Mouse (Mus musculus): ENCODE data around the gene Itpkc.

DNA sequence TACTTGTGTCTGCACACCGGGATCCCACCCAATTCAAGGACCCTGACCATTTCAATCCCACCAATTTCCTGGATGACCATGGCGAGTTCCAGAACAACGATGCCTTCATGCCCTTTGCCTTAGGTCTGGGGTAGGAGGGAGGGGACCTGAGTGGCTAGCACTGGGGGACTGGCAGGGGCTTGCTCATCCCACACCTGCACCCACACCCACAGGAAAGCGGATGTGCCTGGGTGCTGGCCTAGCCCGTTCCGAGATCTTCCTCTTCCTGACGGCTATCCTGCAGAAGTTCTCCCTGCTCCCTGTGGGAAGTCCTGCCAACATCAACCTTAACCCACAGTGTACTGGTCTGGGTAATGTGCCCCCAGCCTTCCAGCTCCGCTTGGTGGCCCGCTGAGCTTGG is 70.3 kb downstream of the Itpkc start:
- TF ChIP-seq CTCF (IDR thresholded peaks at IDR 0.05; ENCODE audit: insufficient read depth, low read length) (no peak), POLR2A (IDR thresholded peaks at IDR 0.05; ENCODE audit: borderline replicate concordance, extremely low read depth, low read depth, low read length) (no peak)

Measured in lung, adult 2 months (tissue).